Mouse (Mus musculus): ENCODE data around the gene Prkcb. TPM values are rescaled to one million over a fixed set of nuclear protein-coding genes. Genes with fewer than 3 reads are reported as not detected.

The Prkcb gene
- total RNA-seq, 2 experiments from 2014 or later = 3.2 to 3.7 TPM

- intact Hi-C loops (cut with DNase I) = no loop called here
- DNase-seq (ENCODE audit: low spot score) = no peak
These were observed 101.1 kb downstream of the Prkcb start for GRCm38 (mm10) chr7:122389633-122390032.

- DNase-seq (ENCODE audit: low spot score) = no peak
- intact Hi-C loops (cut with DNase I) = no loop called here
These were observed 101.6 kb downstream of the Prkcb start for GRCm38 (mm10) chr7:122390200-122390599.

- no peak for DNase-seq (ENCODE audit: low spot score)
- intact Hi-C loops (cut with DNase I) = no loop called here
These were observed 102.1 kb downstream of the Prkcb start for GRCm38 (mm10) chr7:122390683-122391082.

GRCm38 (mm10) chr7:122391382-122391781 is 102.8 kb downstream of the Prkcb start:
- no peak for DNase-seq (ENCODE audit: low spot score)
- intact Hi-C loops (cut with DNase I) = no loop called here

- DNase-seq (ENCODE audit: low spot score) = no peak
- intact Hi-C loops (cut with DNase I) = no loop called here
These were observed 105.4 kb downstream of the Prkcb start for GRCm38 (mm10) chr7:122393964-122394363.

GRCm38 (mm10) chr7:122395159-122395975 is 106.8 kb downstream of the Prkcb start:
- no peak for DNase-seq (ENCODE audit: low spot score)
- intact Hi-C loops (cut with DNase I) = no loop called here

GRCm38 (mm10) chr7:122395976-122396315 is 107.4 kb downstream of the Prkcb start:
- intact Hi-C loops (cut with DNase I) = no loop called here
- no peak for DNase-seq (ENCODE audit: low spot score)

GRCm38 (mm10) chr7:122397699-122398098 is 109.1 kb downstream of the Prkcb start:
- intact Hi-C loops (cut with DNase I) = no loop called here
- no peak for DNase-seq (ENCODE audit: low spot score)

- no peak for DNase-seq (ENCODE audit: low spot score)
- intact Hi-C loops (cut with DNase I) = no loop called here
These were observed 113.5 kb downstream of the Prkcb start for GRCm38 (mm10) chr7:122402041-122402440.

GRCm38 (mm10) chr7:122403343-122403742 is 114.8 kb downstream of the Prkcb start:
- intact Hi-C loops (cut with DNase I) = no loop called here
- no peak for DNase-seq (ENCODE audit: low spot score)

- intact Hi-C loops (cut with DNase I) = no loop called here
- DNase-seq (ENCODE audit: low spot score) = no peak
These were observed 116.2 kb downstream of the Prkcb start for GRCm38 (mm10) chr7:122404571-122405393.

- intact Hi-C loops (cut with DNase I) = no loop called here
- DNase-seq (ENCODE audit: low spot score) = no peak
These were observed 118.1 kb downstream of the Prkcb start for GRCm38 (mm10) chr7:122406625-122407024.

- no peak for DNase-seq (ENCODE audit: low spot score)
- intact Hi-C loops (cut with DNase I) = no loop called here
These were observed 121.4 kb downstream of the Prkcb start for GRCm38 (mm10) chr7:122409945-122410344.

GRCm38 (mm10) chr7:122410873-122411272 is 122.3 kb downstream of the Prkcb start:
- no peak for DNase-seq (ENCODE audit: low spot score)
- intact Hi-C loops (cut with DNase I) = no loop called here

GRCm38 (mm10) chr7:122413231-122413630 is 124.7 kb downstream of the Prkcb start:
- no peak for DNase-seq (ENCODE audit: low spot score)
- intact Hi-C loops (cut with DNase I) = no loop called here

- no peak for DNase-seq (ENCODE audit: low spot score)
These were observed 125.6 kb downstream of the Prkcb start for GRCm38 (mm10) chr7:122414146-122414545.

GRCm38 (mm10) chr7:122414608-122415007 is 126.1 kb downstream of the Prkcb start:
- intact Hi-C loops (cut with DNase I) = no loop called here
- DNase-seq (ENCODE audit: low spot score) = no peak

More at GRCm38 (mm10) chr7:122414146-122414545, 125.6 kb downstream of the Prkcb start:
- intact Hi-C loops (cut with DNase I) = no loop called here

- intact Hi-C loops (cut with DNase I) = no loop called here
- DNase-seq (ENCODE audit: low spot score) = no peak
These were observed 126.8 kb downstream of the Prkcb start for GRCm38 (mm10) chr7:122415387-122415786.

GRCm38 (mm10) chr7:122415904-122416303 is 127.4 kb downstream of the Prkcb start:
- intact Hi-C loops (cut with DNase I) = no loop called here
- DNase-seq (ENCODE audit: low spot score) = no peak

- intact Hi-C loops (cut with DNase I) = no loop called here
- DNase-seq (ENCODE audit: low spot score) = no peak
These were observed 130.0 kb downstream of the Prkcb start for GRCm38 (mm10) chr7:122418551-122418950.

- DNase-seq (ENCODE audit: low spot score) = no peak
- intact Hi-C loops (cut with DNase I) = no loop called here
These were observed 135.3 kb downstream of the Prkcb start for GRCm38 (mm10) chr7:122423816-122424215.
